Mouse (Mus musculus): ENCODE data around the gene Kirrel.

Gene Kirrel

DNA sequence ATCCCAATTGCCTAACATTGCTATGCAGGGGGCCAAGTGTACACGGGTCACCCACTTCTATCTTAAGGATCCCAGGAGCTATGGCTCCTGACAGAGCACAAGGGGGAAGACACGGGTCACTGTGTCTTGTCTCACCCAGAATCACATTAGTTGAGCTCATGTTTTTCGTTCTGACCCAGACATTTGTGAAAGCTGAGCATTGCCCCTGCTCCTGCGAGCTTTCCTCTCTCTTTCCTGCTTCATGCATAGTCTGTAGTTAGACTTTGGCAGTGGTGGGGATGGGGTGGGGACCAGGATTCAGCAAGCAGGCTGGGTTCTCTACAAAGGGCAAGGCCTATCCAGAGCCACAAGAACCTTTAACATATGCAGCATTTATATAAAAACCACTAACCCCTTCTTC is 94.8 kb downstream of the Kirrel start:
- no peak for DNase-seq (ENCODE audit: low read depth, low spot score)

DNA sequence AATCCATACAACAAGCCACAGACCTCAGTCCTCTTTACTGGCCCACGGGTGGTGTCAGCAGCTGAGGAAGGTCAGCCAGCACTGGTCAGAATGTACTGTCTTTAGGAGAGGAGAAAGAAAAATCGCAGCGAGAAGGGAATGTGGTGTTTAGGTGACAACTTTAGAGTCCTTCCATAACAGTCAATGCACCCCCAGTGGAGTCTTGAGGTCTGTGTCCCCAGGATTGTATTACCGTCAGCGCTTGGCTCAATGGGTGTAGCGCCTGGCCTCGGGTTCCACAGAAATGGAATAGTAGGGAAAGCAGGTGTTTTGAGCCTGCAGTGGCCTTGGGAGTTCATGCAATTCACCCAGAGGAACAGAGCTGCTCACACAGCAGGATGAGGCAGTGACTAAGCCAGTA is 95.2 kb downstream of the Kirrel start:
- no peak for DNase-seq (ENCODE audit: low read depth, low spot score)

DNA sequence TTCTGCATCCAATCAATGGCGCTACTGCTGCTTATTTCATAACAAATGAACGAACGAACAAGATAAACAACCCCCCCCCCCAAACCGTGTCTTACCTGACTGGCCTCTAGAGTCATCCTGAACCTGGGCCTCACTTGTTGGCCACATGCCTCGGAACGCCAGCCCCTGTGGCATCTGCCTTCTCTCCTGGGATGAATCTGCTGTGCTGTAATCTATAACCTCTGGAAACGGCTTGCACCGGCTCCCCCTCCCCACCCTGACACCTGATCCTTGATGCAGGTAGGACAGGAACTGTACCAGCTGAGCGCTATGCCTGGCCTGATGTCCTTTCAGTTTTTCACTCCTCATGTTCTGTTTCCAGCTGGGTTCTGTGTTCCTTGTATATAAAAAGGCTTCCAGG is 96.9 kb downstream of the Kirrel start:
- DNase-seq (ENCODE audit: low read depth, low spot score): no peak

DNA sequence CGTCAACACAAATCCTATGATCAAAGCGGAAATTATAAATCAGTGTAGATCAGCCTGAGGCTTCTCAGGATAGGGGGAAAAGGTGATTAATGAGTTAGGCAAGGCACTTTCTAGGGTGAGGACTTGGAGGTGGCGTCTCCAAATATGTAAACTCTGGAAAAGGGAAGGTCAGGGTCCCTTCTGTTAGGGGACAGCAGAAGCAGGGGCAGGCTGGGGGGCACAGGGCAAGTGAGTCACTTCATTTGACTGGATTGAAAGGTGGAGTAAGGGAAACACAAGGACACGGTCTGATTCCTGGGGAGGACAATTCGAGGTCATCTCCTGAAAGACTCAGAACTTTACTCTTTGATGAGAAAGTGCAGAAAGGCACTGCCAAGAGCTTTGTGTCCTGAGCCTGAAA is 97.6 kb downstream of the Kirrel start:
- no peak for DNase-seq (ENCODE audit: low read depth, low spot score)

DNA sequence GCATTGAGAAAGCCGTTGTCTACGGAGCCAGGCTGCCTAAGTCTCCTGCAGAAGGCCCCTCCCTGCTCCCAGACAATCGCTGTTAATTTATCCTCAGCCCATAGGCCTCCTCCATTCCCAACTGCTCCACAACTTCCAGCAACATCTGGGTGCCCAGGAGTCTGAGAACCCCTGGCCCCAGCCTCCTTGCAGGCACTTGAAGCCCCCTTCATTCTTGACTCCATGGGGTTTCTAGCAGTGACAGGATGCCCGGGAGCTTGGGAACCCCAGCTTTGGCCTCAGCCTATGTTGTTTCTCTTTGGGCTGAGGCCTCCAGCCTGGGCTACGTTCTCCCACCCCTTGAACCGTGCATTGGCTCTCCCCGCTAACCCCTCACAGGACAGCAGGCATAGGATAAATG is 98.4 kb downstream of the Kirrel start:
- no peak for DNase-seq (ENCODE audit: low read depth, low spot score)

DNA sequence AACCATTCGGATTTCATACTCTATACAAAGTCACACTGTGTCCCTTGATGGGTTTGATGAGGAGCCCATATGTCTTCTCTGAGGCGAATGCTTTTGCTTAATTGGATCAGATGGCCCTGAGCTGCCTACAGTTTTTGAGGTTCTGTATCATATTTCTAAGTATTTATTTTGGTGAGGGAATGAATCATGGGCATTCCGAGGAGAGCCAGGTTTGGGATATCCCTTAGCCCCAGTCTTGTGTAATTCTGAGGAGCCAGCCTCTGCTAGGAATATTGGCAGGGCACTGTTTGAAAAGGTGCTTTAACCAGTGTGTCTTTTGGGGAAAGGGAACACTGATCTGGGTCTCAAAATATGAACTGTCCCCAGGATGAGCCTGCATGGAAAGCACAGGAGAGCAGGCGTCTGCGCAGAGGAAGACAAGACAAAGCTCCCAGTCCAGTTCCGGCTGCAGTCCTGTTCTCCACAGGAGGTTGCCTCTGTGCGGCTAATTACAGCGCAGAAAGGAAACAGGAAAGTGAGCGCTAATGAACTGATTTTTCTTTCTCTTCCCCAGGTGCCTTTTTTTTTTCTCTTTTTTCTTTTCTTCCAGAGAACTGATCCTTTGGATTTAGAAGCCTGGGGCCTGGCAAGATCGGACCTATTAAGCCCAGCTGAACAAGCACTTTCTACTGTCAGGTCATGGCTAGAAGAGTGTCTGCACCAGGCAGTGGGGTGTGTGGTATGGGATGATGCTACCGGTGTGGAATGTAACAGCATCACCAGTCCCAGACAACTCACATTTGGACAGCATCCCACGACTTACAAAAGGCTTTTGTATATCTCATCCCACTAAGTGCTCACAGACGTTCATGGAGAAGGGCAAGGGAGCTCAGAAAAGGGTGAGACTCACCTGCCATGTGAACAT is 101.7 kb downstream of the Kirrel start:
- DNase-seq (ENCODE audit: low read depth, low spot score): no peak

DNA sequence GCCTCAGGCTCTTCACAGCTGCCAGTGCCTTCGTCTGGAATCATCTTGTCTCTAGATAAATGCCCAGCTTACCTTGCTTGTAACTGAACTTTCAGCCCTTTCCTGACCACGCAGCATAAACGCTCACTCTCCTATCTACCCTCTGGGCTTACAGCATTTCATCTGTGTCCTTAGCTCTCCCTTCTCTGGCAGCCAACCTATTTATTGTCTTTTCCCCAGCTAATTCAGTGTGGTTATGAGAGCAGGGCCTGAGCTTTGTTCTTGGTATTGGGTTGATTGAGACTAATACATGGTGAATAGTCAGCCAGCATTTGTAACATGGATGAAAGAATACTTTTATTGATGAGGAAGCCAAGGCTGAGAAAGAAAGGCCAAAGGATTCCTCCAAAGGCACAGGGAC is 102.4 kb downstream of the Kirrel start:
- DNase-seq (ENCODE audit: low read depth, low spot score): no peak

DNA sequence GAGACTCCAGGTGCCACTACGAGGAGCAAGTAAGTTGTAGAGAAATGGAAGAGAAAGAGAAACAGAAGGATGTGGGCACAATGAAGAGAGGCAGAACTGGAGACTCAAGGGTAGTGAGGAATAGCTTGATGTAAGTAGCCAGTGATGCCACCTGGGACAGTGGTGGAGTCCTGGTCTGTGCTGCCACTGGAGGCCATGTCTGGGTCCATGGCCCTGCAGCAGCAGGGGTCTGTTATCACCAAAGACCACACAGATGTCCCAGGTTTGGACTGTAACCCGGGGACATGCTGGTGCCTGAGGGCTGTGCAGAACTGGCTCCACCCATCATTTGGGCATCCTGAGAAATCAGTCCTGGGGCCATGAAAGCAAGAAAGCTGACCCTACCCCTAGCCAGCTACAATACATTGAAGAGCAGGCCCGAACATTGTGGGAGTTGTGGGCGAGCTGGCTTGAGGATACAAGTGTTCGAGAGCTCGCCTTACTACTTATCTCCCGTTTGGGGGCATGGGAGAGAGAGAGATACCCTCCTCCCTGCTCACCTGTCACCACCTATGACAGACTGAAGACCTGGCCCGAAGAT is 107.1 kb downstream of the Kirrel start:
- no peak for DNase-seq (ENCODE audit: low read depth, low spot score)

DNA sequence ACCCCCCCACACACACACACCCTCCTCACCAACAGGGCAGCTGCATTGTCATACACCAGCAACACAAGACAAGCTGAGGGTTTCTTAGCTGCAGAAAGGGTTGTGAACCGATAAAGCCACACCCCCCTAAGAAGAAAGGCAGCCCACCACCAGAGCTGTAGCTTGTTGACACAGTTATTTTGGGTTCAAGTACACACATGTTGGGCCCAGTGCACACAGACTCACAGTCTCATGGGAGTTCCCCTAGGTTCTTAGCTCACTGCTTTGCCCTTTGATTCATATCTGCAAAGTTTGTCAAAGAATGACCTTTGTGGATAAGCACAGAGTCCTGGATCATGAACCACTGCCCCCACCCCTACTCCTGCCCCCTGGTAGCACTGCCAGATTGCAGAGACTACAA is 120.6 kb downstream of the Kirrel start:
- no peak for DNase-seq (ENCODE audit: low read depth, low spot score)

DNA sequence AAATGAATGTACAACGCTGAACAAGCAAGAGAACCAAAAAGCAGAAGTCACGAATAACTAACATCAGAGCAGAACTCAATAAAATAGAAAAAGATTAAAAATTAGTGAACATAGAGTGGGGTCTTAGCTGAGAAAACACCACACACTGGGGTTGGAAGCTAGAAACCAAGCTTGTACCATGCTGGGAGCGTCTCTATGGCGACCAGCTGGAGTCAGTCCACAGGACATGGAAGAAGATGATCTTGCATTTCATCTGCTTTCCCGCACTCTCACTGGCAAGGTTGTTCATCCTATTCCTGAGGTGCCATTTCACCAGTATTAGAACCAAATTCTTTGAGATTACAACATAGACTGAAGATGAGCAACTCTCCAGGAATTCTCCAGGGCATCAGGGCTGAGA is 126.7 kb downstream of the Kirrel start:
- no peak for DNase-seq (ENCODE audit: low read depth, low spot score)

DNA sequence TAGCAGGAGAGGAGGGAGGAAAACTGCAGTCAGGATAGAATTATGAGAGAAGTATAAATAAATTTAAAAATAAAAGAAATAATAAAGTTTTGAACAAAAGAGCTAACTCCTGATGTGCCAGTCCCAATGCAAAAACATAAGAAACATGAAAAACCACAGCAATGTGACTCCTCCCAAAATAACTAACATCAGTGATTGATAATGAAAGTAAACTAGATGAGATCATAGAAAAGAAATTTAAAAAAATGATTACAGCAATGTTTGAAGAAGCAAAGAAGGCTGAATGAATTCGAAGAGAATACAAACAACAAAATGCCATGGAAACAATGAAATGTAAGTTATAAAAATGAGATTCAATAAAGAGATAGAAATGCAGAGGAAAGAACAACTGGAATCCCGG is 132.8 kb downstream of the Kirrel start:
- DNase-seq (ENCODE audit: low read depth, low spot score): no peak

DNA sequence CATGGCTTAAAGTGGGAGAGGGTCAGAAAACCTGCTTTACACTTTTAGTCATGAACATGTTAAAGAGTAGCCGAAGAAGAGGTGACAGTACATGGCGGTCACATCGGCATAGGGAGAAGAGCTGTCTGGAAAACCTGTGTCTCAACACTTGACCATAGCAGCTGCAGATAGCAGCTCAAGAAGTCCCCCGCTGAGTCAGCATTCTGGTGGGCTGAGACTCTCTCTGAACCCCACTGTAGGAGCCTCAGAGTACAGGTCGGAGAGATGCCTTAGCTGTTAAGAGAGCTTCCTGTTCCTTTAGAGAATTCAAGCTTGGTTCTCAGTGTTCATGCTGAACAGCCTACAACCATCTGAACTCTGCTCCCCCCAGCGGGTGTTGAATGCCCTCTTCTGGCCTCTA is 136.0 kb downstream of the Kirrel start:
- no peak for DNase-seq (ENCODE audit: low read depth, low spot score)

DNA sequence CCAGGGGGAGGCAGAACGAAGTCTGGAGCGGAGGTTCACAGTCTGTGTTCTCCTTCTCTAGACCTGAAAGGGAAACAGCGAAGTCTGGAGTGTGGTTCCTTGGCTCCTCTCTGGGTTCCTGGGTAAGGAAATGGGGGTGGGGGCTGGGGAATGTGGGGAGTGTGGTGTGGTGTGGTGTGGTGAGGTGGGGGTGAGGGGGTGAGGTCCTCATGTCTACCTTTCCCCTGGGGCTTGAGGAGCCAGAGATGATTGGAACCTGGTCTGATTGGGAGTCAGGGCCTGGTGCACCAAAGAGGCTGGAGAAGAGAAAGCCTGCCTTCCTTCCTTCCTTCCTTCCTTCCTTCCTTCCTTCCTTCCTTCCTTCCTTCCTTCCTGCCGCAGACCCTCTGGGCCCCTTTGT is 140.5 kb downstream of the Kirrel start:
- no peak for DNase-seq (ENCODE audit: low read depth, low spot score)

DNA sequence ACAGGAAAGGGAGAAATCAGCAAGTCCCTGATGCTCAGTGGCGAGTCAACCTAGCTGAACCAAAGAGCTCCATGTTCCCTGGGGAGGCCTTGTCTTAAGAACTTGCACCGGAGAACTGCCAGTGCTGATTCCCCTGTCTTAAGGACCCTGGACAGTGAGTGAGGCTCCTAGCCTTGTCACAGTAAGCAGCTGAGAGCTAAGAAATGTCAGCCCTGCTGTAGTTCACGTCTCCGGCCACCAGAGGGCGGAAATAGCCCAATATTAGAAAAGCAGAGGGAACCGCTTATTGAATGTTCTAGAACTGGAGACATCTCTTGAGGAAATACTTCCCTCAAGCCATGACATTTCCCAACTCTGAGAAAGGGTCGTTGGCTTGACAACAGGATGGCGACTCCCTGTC is 141.2 kb downstream of the Kirrel start:
- peak; percentile 27 for DNase-seq (ENCODE audit: low read depth, low spot score)

DNA sequence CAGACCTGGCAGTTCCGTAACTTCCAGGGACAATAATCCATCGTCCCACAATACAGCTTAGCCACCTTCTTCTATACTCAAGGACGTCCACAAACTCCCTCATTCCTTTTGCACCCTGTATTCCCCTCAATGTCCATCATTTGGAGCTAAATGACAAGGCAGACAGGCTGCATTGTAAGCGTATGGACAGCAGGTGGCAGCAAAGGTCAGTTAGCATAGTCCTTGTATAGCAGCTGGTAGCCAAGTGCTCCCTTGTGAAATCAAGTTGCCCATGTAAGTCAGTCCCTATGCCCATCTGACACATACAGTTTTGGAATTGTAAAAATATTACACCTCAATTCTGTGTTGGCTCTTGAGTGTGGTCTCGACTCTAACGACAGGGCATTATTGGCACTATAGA is 143.7 kb downstream of the Kirrel start:
- peak; percentile 27 for DNase-seq (ENCODE audit: low read depth, low spot score)
